Mouse (Mus musculus) T-helper 2 cell (primary cell): ENCODE data around the gene Dhrs13.
"Not testable (repeated sequence)": the region's sequence is repeated elsewhere in the genome, so short reads cannot be mapped to it uniquely, and the experiment has no call there.

Source experiments
- in situ Hi-C: fragments of 300-600 bp; cut with MboI, MseI; formaldehyde crosslinking; loops from one replicate; pipeline ENCODE4 v1.15.1; 2025; ENCODE audit warnings: high pct_unique_total_duplicates

Gene Dhrs13

DNA sequence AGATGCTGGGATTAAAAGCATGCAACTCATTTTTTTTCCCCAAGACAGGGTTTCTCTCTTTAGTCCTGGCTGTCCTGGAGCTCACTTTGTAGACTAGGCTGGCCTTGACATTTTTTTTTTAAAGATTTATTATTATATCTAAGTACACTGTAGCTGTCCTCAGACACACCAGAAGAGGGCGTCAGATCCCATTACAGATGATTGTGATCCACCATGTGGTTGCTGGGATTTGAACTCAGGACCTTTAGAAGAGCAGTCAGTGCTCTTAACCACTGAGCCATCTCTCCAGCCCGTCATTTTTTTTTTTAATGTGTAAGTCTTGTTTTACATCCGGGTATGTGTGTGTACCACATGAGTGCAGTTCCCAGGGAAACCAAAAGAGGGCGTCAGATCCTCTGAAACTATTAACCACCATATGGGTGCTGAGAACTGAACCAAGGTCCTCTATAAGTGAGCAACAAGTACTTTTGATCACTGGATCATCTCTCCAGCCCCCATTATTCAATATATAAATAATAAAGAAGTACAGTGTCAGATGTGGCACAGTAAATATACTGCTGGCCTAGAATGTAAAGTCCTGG is 10.3 kb downstream of the Dhrs13 start:
- in situ Hi-C loops, result not testable (repeated sequence)

DNA sequence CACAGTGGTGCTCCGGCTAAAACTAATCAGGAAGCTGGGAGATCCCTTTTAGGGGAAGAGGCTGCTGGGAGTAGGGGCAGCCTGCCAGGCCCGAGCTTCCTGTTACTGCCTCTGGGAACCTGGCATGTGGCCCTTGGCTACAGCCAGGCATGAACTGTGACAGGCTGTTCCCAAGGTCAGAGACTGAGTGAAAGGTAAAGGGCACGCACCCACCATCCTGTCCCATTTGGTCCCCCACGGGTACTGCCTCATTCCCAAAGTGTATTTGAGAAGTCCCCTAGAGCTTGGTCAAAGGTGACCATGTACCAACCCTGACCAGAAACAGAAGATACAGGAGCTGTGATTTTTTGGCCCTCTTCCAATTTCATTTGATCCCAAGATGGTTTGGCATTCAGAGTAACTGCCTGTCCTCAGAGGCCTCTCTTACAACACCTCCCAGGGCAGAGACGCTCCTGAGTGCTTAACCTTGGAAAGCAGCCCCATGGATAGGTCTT is 12.7 kb downstream of the Dhrs13 start:
- in situ Hi-C loops, result no loop called here

DNA sequence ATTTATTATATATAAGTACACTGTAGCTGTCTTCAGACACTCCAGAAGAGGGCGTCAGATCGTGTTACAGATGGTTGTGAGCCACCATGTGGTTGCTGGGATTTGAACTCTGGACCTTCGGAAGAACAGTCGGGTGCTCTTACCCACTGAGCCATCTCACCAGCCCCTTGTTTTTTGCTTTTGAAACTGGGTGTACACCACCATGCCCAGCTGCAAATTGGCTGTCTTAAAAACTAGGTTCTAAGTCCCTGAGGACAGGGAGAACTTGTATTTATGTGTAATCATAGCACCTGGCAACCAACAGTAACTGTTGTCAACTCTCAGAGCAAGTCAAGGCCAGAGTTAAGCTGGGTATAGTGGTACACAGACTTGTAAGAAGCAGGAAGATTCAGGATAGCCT is 16.6 kb downstream of the Dhrs13 start:
- in situ Hi-C loops, result not testable (repeated sequence)

GRCm38 (mm10) chr11:78053078-78053477 is 21.0 kb downstream of the Dhrs13 start:
- in situ Hi-C loops, result no loop called here

DNA sequence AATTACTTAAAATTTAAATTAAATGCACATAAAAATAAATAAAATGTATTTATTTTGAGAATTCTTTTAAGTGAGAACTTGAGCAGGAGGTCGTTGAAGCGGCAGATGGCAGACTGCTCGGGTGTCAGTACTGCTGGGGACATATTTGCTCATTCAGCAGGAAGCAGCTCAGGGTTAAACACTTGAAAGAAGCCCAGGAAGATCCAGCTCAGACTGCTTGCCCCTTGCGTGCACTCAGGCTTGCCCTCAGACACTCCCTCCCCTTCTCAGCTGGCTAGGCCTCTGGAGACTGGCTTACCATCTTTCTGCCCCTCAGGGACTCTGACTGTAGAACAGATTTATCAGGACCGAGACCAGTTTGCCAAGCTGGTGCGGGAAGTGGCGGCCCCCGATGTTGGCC is 24.9 kb downstream of the Dhrs13 start:
- in situ Hi-C loops, result loop anchor here (5.0 kb wide), 1 partner anchor 90 kb away; no protein-coding TSS in a partner anchor

GRCm38 (mm10) chr11:78059833-78060757 is 28.0 kb downstream of the Dhrs13 start:
- in situ Hi-C loops, result loop anchor here (5.0 kb wide), 1 partner anchor 87 kb away; no protein-coding TSS in a partner anchor

- in situ Hi-C loops, result no loop called here
Measured at GRCm38 (mm10) chr11:78062563-78062962, 30.5 kb downstream of the Dhrs13 start.

DNA sequence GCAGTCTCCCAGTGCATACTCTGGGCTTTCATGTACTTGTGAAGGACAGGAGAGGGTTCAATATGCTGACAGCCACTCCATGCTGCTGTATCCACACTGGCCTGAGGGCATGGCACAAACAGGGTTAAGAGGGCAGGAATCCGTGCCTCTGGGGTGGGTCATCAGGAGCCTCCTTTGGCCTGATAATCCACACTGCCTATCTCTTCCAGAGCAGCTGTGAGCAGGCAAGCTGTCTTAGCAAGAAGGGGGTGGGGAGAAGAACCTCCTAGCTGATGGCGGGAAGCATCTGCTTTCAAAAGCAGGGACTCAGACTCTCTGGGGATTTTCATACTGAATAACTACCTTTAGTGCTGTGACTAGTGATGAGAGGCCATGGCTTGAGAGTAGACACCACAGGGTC is 33.8 kb downstream of the Dhrs13 start:
- in situ Hi-C loops, result no loop called here

DNA sequence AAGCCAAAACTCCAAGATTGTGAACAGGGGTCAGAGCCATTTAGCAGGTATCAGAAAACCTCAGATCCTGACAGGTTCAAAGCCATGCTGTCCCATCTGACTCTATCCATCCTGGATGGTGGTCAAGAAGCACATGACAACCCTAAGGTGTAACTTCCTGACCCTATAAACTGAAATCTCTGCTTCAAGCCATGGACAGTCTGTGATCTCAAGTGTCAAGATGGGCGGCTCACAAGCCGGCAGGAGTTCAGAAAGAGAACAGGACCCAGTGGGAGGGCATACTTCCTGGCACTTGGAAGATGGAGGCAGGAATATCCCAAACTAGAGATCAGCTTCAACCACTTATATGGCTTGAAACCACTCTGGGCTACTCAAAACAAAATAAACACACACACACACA is 34.6 kb downstream of the Dhrs13 start:
- in situ Hi-C loops, result no loop called here

- in situ Hi-C loops, result no loop called here
Measured at GRCm38 (mm10) chr11:78067566-78067965, 35.5 kb downstream of the Dhrs13 start.

DNA sequence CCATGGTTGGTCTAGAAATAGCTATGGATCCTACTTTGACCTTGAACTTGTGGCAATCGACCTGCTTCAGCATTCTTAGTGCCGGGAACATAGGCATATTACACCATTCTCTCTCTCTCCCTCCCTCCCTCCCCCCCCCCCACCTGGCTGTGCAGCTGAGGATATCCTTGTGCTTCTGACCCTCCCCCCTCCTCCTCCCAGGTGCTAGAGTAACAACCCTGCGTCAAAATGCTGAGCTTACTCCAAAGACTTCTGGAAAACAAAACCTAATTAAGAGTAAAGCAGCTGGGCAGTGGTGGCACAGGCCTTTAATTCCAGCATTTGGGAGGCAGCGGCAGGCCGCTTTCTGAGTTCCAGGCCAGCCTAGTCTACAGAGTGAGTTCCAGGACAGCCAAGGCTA is 37.0 kb downstream of the Dhrs13 start:
- in situ Hi-C loops, result no loop called here

- in situ Hi-C loops, result no loop called here
Measured at GRCm38 (mm10) chr11:78069646-78070045, 37.6 kb downstream of the Dhrs13 start.

GRCm38 (mm10) chr11:78071938-78072337 is 39.9 kb downstream of the Dhrs13 start:
- in situ Hi-C loops, result no loop called here

DNA sequence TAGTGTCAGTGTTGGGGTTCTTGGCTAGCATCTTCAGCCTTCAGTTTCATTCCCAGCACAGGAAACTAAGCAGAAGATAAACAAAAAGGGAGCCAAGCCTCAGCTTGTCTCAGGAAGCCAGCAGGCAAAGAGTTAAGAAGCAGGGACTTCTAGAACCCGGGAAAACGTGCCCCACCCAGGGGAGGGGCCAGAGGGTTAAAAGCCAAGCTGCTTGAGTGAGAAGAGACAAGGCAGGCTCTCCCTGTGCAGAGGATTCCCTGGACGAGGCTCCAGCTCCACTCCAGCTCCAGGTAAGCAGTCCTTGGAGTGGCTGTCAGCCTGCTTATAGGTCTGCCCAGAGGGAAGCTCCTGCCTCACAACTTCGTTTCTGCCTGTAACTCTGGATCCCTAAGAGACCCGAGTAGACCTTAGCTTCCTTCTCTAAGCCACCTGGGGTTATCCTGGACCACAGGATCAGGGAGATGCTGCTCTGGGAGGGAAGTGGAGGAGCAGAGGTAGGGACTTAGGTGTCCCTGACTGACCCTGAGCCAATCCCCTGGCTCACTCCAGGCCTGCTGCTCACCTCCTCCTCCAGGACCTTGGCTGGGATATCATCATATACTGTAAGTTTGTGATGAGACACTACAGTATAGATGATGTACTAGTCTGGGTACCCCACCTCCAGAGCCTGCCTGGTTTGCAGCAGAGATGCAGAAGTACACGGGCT is 40.5 kb downstream of the Dhrs13 start:
- in situ Hi-C loops, result no loop called here

- in situ Hi-C loops, result no loop called here
Measured at GRCm38 (mm10) chr11:78073577-78074276, 41.6 kb downstream of the Dhrs13 start.

DNA sequence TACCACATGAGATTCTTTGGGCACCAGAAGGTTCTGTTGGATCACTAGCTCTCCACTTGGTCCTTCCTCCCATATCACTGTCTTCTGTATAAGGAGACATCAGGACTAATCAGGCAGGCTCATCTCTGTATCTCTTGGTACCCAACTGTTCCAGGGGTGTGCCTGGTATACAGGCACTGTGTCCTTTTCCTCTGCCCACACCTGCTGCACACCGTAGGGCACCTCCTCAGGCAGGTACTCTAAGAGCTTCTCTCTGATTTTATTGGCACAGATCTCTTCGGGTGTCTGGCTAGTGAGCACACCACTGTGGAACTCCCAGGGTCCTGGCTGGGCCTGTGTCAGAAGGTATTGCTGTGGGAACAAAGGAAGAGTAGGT is 42.2 kb downstream of the Dhrs13 start:
- in situ Hi-C loops, result no loop called here

DNA sequence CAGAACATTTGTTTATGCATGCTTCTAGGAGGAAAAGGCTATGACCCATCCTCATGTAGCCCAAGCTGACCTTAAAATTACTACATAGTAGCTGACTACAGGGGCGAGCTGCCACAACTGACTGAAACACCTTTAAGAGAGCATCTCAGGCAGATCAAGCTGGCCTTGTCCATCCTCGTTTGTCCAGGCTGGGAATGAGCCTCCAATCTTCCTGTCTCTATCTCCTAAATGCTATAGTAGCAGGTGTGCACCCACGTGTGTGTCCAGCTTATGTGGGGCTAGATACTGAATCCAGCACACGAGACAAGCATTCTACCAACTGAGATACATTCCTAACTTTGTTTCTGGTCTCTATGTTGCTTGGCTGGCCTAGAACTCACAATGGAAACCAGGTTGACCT is 42.6 kb downstream of the Dhrs13 start:
- in situ Hi-C loops, result no loop called here

GRCm38 (mm10) chr11:78079961-78080921 is 48.2 kb downstream of the Dhrs13 start, which contains the start of gene Eral1:
Eral1 (minus strand) TSS chr11:78080383.
- in situ Hi-C loops, result no loop called here

GRCm38 (mm10) chr11:78083595-78083994 is 51.5 kb downstream of the Dhrs13 start:
- in situ Hi-C loops, result no loop called here

GRCm38 (mm10) chr11:78086925-78087479 is 54.9 kb downstream of the Dhrs13 start:
- in situ Hi-C loops, result no loop called here
